Mouse (Mus musculus): ENCODE measurements around the gene Cyba. TPM values are rescaled to one million over a fixed set of nuclear protein-coding genes. Genes with fewer than 3 reads are reported as not detected.

Cyba gene
- total RNA-seq, 2 experiments from 2014 or later: 43.8 to 47.4 TPM

Small RNA genes within 50 kb of the gene (microRNA-seq; reads per million reads assigned to microRNA genes)
- 0 reads per million in 2 experiments for gene Gm24366

Other genes starting within 250 kb of the Cyba start
- 10 to 100 TPM; 25.5 to 26.9 TPM for gene Zfpm1, start 150.8 kb downstream of the Cyba start, total RNA-seq (2021)
- gene Trhr2, start 72.2 kb downstream of the Cyba start, total RNA-seq (2021): not detected
- 10 to 100 TPM; 22.4 to 22.8 TPM for gene Zc3h18, start 56.3 kb downstream of the Cyba start, total RNA-seq (2021)
- gene Il17c, start 10.9 kb downstream of the Cyba start, total RNA-seq (2021): not detected
- gene Mvd, start 10.5 kb upstream of the Cyba start, total RNA-seq (2021): 1 to 10 TPM; 4.7 to 5.0 TPM
- gene Snai3, start 27.8 kb upstream of the Cyba start, total RNA-seq (2021): 1 to 10 TPM; 1.1 to 1.6 TPM
- 10 to 100 TPM; 28.7 to 28.9 TPM for gene Rnf166, start 43.1 kb upstream of the Cyba start, total RNA-seq (2021)
- gene Ctu2, start 43.2 kb upstream of the Cyba start, total RNA-seq (2021): 10 to 100 TPM; 10.8 TPM
- 10 to 100 TPM; 27.2 to 30.2 TPM for gene Piezo1, start 118.4 kb upstream of the Cyba start, total RNA-seq (2021)
- gene Cdt1, start 135.1 kb upstream of the Cyba start, total RNA-seq (2021): 1 to 10 TPM; 3.6 to 4.6 TPM
- gene Aprt, start 144.0 kb upstream of the Cyba start, total RNA-seq (2021): 10 to 100 TPM; 32.7 to 34.5 TPM
- gene Galns, start 178.5 kb upstream of the Cyba start, total RNA-seq (2021): 1 to 10 TPM; 3.5 to 4.1 TPM
- 10 to 100 TPM; 45.9 to 57.2 TPM for gene Trappc2l, start 178.7 kb upstream of the Cyba start, total RNA-seq (2021)
- gene Pabpn1l, start 189.8 kb upstream of the Cyba start, total RNA-seq (2021): under 1 TPM in 1 of 2 experiments, not detected in 1; 0.20 TPM

Data from heart, postnatal 14 days (tissue).